Mouse (Mus musculus): ENCODE measurements around the gene Slc46a2. TPM values are rescaled to one million over a fixed set of nuclear protein-coding genes. Genes with fewer than 3 reads are reported as not detected.

The Slc46a2 gene
- polyA plus RNA-seq, 1 experiment from 2014 or later, result not detected

GRCm38 (mm10) chr4:59870433-59870832, 44.4 kb downstream of the Slc46a2 start:
- Histone ChIP-seq H3K9ac (no peak overlapping the region), H3K4me1 (replicated peaks; ENCODE audit: control insufficient read depth, insufficient read depth, low read length) (no peaks in the 10 kb centered on the region), H3K36me3 (replicated peaks; ENCODE audit: control insufficient read depth, insufficient read depth) (no peaks in the 10 kb centered on the region), H3K4me2 (replicated peaks) (no peak overlapping the region), H3K27ac (no peak overlapping the region), H3K27me3 (ENCODE audit: control insufficient read depth, insufficient read depth, low read length) (no peaks in the 10 kb centered on the region), H3K9me3 (ENCODE audit: control insufficient read depth, low read length) (no peaks in the 10 kb centered on the region), H3K4me3 (replicated peaks; ENCODE audit: low read length) (no peak overlapping the region)
- no peak for DNase-seq (ENCODE audit: low spot score)
- ATAC-seq (ENCODE audit: low FRiP score), result no peak
- 85% methylated on average over 6 of the region's 6 CpGs for WGBS

- WGBS, result 66% methylated on average over 6 of the region's 6 CpGs
- DNase-seq (ENCODE audit: low spot score), result peak; percentile 60
- no peaks in the 10 kb centered on the region for H3K27me3 ChIP-seq (ENCODE audit: control insufficient read depth, insufficient read depth, low read length)
Measured at GRCm38 (mm10) chr4:59869488-59870057, 45.3 kb downstream of the Slc46a2 start.

GRCm38 (mm10) chr4:59868086-59868485, 46.8 kb downstream of the Slc46a2 start:
- Histone ChIP-seq H3K9ac (no peak overlapping the region), H3K36me3 (replicated peaks; ENCODE audit: control insufficient read depth, insufficient read depth) (no peaks in the 10 kb centered on the region), H3K4me3 (replicated peaks; ENCODE audit: low read length) (no peak overlapping the region), H3K27me3 (ENCODE audit: control insufficient read depth, insufficient read depth, low read length) (no peaks in the 10 kb centered on the region), H3K4me1 (replicated peaks; ENCODE audit: control insufficient read depth, insufficient read depth, low read length) (no peaks in the 10 kb centered on the region), H3K9me3 (ENCODE audit: control insufficient read depth, low read length) (no peaks in the 10 kb centered on the region), H3K4me2 (replicated peaks) (no peak overlapping the region), H3K27ac (no peak overlapping the region)
- WGBS, result 89% methylated on average over 11 of the region's 11 CpGs
- DNase-seq (ENCODE audit: low spot score), result no peak
- no peak for ATAC-seq (ENCODE audit: low FRiP score)

More at GRCm38 (mm10) chr4:59869488-59870057, 45.3 kb downstream of the Slc46a2 start:
- no peak overlapping the region for H3K27ac ChIP-seq
- H3K36me3 ChIP-seq (replicated peaks; ENCODE audit: control insufficient read depth, insufficient read depth), result no peaks in the 10 kb centered on the region
- H3K4me3 ChIP-seq (replicated peaks; ENCODE audit: low read length), result no peak overlapping the region
- H3K9ac ChIP-seq, result no peak overlapping the region
- no peak for ATAC-seq (ENCODE audit: low FRiP score)
- H3K9me3 ChIP-seq (ENCODE audit: control insufficient read depth, low read length), result no peaks in the 10 kb centered on the region
- H3K4me1 ChIP-seq (replicated peaks; ENCODE audit: control insufficient read depth, insufficient read depth, low read length), result no peaks in the 10 kb centered on the region
- H3K4me2 ChIP-seq (replicated peaks), result no peak overlapping the region

GRCm38 (mm10) chr4:59863869-59864268, 51.0 kb downstream of the Slc46a2 start:
- Histone ChIP-seq H3K4me2 (replicated peaks) (no peak overlapping the region), H3K27ac (no peak overlapping the region), H3K4me1 (replicated peaks; ENCODE audit: control insufficient read depth, insufficient read depth, low read length) (no peaks in the 10 kb centered on the region; the same call in 1 of the 2 replicates), H3K36me3 (replicated peaks; ENCODE audit: control insufficient read depth, insufficient read depth) (no peaks in the 10 kb centered on the region), H3K9ac (no peak overlapping the region), H3K9me3 (ENCODE audit: control insufficient read depth, low read length) (no peaks in the 10 kb centered on the region), H3K27me3 (ENCODE audit: control insufficient read depth, insufficient read depth, low read length) (no peaks in the 10 kb centered on the region), H3K4me3 (replicated peaks; ENCODE audit: low read length) (no peak overlapping the region)
- 73% methylated on average over 6 of the region's 6 CpGs for WGBS
- ATAC-seq (ENCODE audit: low FRiP score) (no peak), DNase-seq (ENCODE audit: low spot score) (no peak)

- peaks cover 7% of the 10 kb centered on the region for H3K36me3 ChIP-seq (replicated peaks; ENCODE audit: control insufficient read depth, insufficient read depth)
- DNase-seq (ENCODE audit: low spot score) (no peak), ATAC-seq (ENCODE audit: low FRiP score) (no peak)
- no peak overlapping the region for H3K4me2 ChIP-seq (replicated peaks)
- no peaks in the 10 kb centered on the region for H3K9me3 ChIP-seq (ENCODE audit: control insufficient read depth, low read length)
- H3K4me3 ChIP-seq (replicated peaks; ENCODE audit: low read length), result no peak overlapping the region
- WGBS, result 72% methylated on average over 1 of the region's 1 CpGs
- H3K4me1 ChIP-seq (replicated peaks; ENCODE audit: control insufficient read depth, insufficient read depth, low read length), result no peaks in the 10 kb centered on the region; the same call in 1 of the 2 replicates
- H3K27ac ChIP-seq, result 0 out of 2 replicates have a peak overlapping the region, but pooled peaks have one; percentile 11
- no peaks in the 10 kb centered on the region for H3K27me3 ChIP-seq (ENCODE audit: control insufficient read depth, insufficient read depth, low read length)
- H3K9ac ChIP-seq, result no peak overlapping the region
Measured at GRCm38 (mm10) chr4:59862335-59862734, 52.5 kb downstream of the Slc46a2 start.

GRCm38 (mm10) chr4:59861871-59862270, 53.0 kb downstream of the Slc46a2 start:
- ATAC-seq (ENCODE audit: low FRiP score) (no peak), DNase-seq (ENCODE audit: low spot score) (no peak)
- H3K4me2 ChIP-seq (replicated peaks), result no peak overlapping the region
- H3K27ac ChIP-seq, result 0 out of 2 replicates have a peak overlapping the region, but pooled peaks have one; percentile 11
- no peaks in the 10 kb centered on the region; the same call in 1 of the 2 replicates for H3K4me1 ChIP-seq (replicated peaks; ENCODE audit: control insufficient read depth, insufficient read depth, low read length)
- H3K27me3 ChIP-seq (ENCODE audit: control insufficient read depth, insufficient read depth, low read length), result no peaks in the 10 kb centered on the region
- H3K9ac ChIP-seq, result no peak overlapping the region
- H3K36me3 ChIP-seq (replicated peaks; ENCODE audit: control insufficient read depth, insufficient read depth), result peaks cover 9% of the 10 kb centered on the region
- no peak overlapping the region for H3K4me3 ChIP-seq (replicated peaks; ENCODE audit: low read length)
- WGBS, result 61% methylated on average over 4 of the region's 4 CpGs
- no peaks in the 10 kb centered on the region for H3K9me3 ChIP-seq (ENCODE audit: control insufficient read depth, low read length)

- H3K9ac ChIP-seq, result no peak overlapping the region
- H3K9me3 ChIP-seq (ENCODE audit: control insufficient read depth, low read length), result no peaks in the 10 kb centered on the region
- no peak overlapping the region for H3K4me3 ChIP-seq (replicated peaks; ENCODE audit: low read length)
- H3K27ac ChIP-seq, result no peak overlapping the region
- no peak for ATAC-seq (ENCODE audit: low FRiP score)
- peaks cover 9% of the 10 kb centered on the region for H3K36me3 ChIP-seq (replicated peaks; ENCODE audit: control insufficient read depth, insufficient read depth)
- no peaks in the 10 kb centered on the region for H3K27me3 ChIP-seq (ENCODE audit: control insufficient read depth, insufficient read depth, low read length)
- no peaks in the 10 kb centered on the region; the same call in 1 of the 2 replicates for H3K4me1 ChIP-seq (replicated peaks; ENCODE audit: control insufficient read depth, insufficient read depth, low read length)
- no peak overlapping the region for H3K4me2 ChIP-seq (replicated peaks)
- 63% methylated on average over 2 of the region's 2 CpGs for WGBS
- no peak for DNase-seq (ENCODE audit: low spot score)
Measured at GRCm38 (mm10) chr4:59860431-59860830, 54.4 kb downstream of the Slc46a2 start.

- DNase-seq (ENCODE audit: low spot score), result no peak
- no peak overlapping the region for H3K4me3 ChIP-seq (replicated peaks; ENCODE audit: low read length)
- 67% methylated on average over 16 of the region's 16 CpGs for WGBS
- H3K9ac ChIP-seq, result no peak overlapping the region
- ATAC-seq (ENCODE audit: low FRiP score), result peak; percentile 53
- peaks cover 9% of the 10 kb centered on the region for H3K36me3 ChIP-seq (replicated peaks; ENCODE audit: control insufficient read depth, insufficient read depth)
- no peaks in the 10 kb centered on the region for H3K27me3 ChIP-seq (ENCODE audit: control insufficient read depth, insufficient read depth, low read length)
- H3K27ac ChIP-seq, result no peak overlapping the region
- H3K9me3 ChIP-seq (ENCODE audit: control insufficient read depth, low read length), result no peaks in the 10 kb centered on the region
- H3K4me2 ChIP-seq (replicated peaks), result no peak overlapping the region
- no peaks in the 10 kb centered on the region; the same call in 1 of the 2 replicates for H3K4me1 ChIP-seq (replicated peaks; ENCODE audit: control insufficient read depth, insufficient read depth, low read length)
Measured at GRCm38 (mm10) chr4:59859693-59860425, 55.0 kb downstream of the Slc46a2 start.
